Mouse (Mus musculus): ENCODE results near the gene Mapkapk2. TPM values are rescaled to one million over a fixed set of nuclear protein-coding genes. Genes with fewer than 3 reads are reported as not detected.
"Not testable (repeated sequence)": the region's sequence is repeated elsewhere in the genome, so short reads cannot be mapped to it uniquely, and the experiment has no call there.

Gene Mapkapk2
- polyA plus RNA-seq, 1 experiment from 2014 or later, result 69.5 TPM

GRCm38 (mm10) chr1:131043636-131044035 lies 54.0 kb downstream of the Mapkapk2 start:
- H3K9me3 ChIP-seq, result no peaks in the 10 kb centered on the region
- H3K4me2 ChIP-seq (replicated peaks), result no peak overlapping the region
- H3K27ac ChIP-seq (replicated peaks), result no peak overlapping the region
- no peak for ATAC-seq (ENCODE audit: low FRiP score, low read depth)
- H3K36me3 ChIP-seq, result no peaks in the 10 kb centered on the region
- H3K9ac ChIP-seq (replicated peaks), result no peak overlapping the region
- 88% methylated on average over 4 of the region's 4 CpGs for WGBS
- H3K4me1 ChIP-seq, result no peaks in the 10 kb centered on the region
- no peaks in the 10 kb centered on the region for H3K27me3 ChIP-seq
- H3K4me3 ChIP-seq, result no peak overlapping the region

DNA sequence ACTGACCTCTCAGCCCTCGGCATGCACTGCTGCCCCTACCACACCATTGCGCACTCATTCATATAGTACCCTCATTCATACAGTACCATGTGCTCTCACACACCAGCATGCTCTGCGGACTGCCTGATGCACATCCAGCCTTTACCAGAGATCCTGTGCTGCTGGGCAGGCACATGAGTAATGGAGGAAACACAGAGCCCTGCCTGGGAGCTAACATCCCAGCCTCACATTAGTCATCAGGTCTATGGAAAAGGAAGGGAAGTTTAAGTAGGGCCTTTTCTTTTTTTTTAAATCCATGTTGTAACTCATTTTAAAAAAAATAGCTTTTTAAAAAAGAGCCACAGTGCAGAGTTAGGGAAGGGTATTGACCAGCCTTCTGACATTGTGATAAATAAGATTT lies 54.9 kb downstream of the Mapkapk2 start:
- Histone ChIP-seq H3K4me3 (no peak overlapping the region), H3K27me3 (no peaks in the 10 kb centered on the region), H3K36me3 (no peaks in the 10 kb centered on the region), H3K9me3 (0 out of 2 replicates have a peak, but pooled peaks cover 4% of the 10 kb centered on the region), H3K4me1 (no peaks in the 10 kb centered on the region), H3K4me2 (replicated peaks) (no peak overlapping the region), H3K9ac (replicated peaks) (no peak overlapping the region), H3K27ac (replicated peaks) (no peak overlapping the region)
- ATAC-seq (ENCODE audit: low FRiP score, low read depth), result no peak
- WGBS, result 92% methylated on average over 3 of the region's 3 CpGs

DNA sequence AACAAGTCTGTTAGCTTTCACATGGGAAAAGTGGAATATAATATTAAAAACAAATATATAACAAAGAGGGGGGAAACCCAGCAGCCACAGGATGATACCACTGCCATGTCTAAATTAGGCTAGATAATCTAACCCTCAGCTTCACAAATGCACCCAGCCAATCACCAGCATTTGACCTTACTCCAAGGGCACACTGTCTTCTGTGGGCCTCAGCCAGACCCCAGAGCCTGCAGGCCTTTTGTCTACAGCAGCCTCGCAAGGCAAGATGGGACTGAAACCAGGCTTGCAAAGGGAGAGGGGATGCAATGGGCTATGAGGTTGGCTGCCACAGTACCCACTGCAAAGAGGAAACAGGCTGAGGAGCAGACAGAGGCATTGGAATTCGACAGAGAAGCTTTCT lies 55.4 kb downstream of the Mapkapk2 start:
- no peak overlapping the region for H3K27ac ChIP-seq (replicated peaks)
- no peaks in the 10 kb centered on the region for H3K36me3 ChIP-seq

GRCm38 (mm10) chr1:131039479-131039878 lies 58.1 kb downstream of the Mapkapk2 start:
- H3K9me3 ChIP-seq, result 0 out of 2 replicates have a peak, but pooled peaks cover 8% of the 10 kb centered on the region
- no peaks in the 10 kb centered on the region for H3K36me3 ChIP-seq
- no peak overlapping the region for H3K4me2 ChIP-seq (replicated peaks)
- H3K27me3 ChIP-seq, result no peaks in the 10 kb centered on the region
- no peaks in the 10 kb centered on the region for H3K4me1 ChIP-seq
- no peak overlapping the region for H3K27ac ChIP-seq (replicated peaks)
- ATAC-seq (ENCODE audit: low FRiP score, low read depth), result no peak
- no peak overlapping the region for H3K4me3 ChIP-seq
- no peak overlapping the region for H3K9ac ChIP-seq (replicated peaks)
- WGBS, result 87% methylated on average over 5 of the region's 5 CpGs

More for the DNA sequence above, 55.4 kb downstream of the Mapkapk2 start:
- no peak for ATAC-seq (ENCODE audit: low FRiP score, low read depth)
- Histone ChIP-seq H3K4me1 (no peaks in the 10 kb centered on the region), H3K27me3 (no peaks in the 10 kb centered on the region), H3K4me3 (no peak overlapping the region), H3K9ac (replicated peaks) (no peak overlapping the region), H3K4me2 (replicated peaks) (no peak overlapping the region), H3K9me3 (0 out of 2 replicates have a peak, but pooled peaks cover 6% of the 10 kb centered on the region)
- 76% methylated on average over 2 of the region's 2 CpGs for WGBS

GRCm38 (mm10) chr1:131038415-131039017 lies 59.1 kb downstream of the Mapkapk2 start:
- WGBS, result 94% methylated on average over 10 of the region's 10 CpGs
- Histone ChIP-seq H3K36me3 (no peaks in the 10 kb centered on the region), H3K4me1 (no peaks in the 10 kb centered on the region), H3K9ac (replicated peaks) (no peak overlapping the region), H3K9me3 (0 out of 2 replicates have a peak, but pooled peaks cover 8% of the 10 kb centered on the region), H3K27me3 (no peaks in the 10 kb centered on the region), H3K4me2 (replicated peaks) (no peak overlapping the region), H3K4me3 (no peak overlapping the region), H3K27ac (replicated peaks) (no peak overlapping the region)
- no peak for ATAC-seq (ENCODE audit: low FRiP score, low read depth)

DNA sequence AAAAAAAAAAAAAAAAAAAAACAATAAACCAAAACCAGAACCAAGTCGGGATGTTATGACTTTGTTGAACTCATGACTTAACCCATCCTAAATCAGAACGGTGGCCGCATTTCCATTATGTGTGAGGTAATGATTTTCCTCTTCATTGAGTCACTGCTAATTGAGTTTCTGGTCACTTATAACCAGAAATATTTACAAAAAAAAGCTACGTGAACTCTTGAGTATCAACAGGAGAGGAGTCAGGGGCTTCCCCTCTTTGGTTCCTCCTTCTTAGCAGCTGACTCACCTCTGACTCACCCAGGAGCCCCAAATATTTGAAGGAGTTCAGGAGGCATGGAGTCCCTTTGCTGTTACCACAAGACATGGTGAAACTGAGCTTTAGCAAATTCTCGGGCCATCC lies 59.6 kb downstream of the Mapkapk2 start:
- H3K27ac ChIP-seq (replicated peaks), result no peak overlapping the region
- WGBS, result 93% methylated on average over 5 of the region's 5 CpGs
- no peak overlapping the region for H3K4me3 ChIP-seq
- H3K9ac ChIP-seq (replicated peaks), result no peak overlapping the region
- no peak overlapping the region for H3K4me2 ChIP-seq (replicated peaks)
- H3K27me3 ChIP-seq, result no peaks in the 10 kb centered on the region
- ATAC-seq (ENCODE audit: low FRiP score, low read depth), result no peak
- no peaks in the 10 kb centered on the region for H3K4me1 ChIP-seq
- no peaks in the 10 kb centered on the region for H3K36me3 ChIP-seq
- 0 out of 2 replicates have a peak, but pooled peaks cover 8% of the 10 kb centered on the region for H3K9me3 ChIP-seq

DNA sequence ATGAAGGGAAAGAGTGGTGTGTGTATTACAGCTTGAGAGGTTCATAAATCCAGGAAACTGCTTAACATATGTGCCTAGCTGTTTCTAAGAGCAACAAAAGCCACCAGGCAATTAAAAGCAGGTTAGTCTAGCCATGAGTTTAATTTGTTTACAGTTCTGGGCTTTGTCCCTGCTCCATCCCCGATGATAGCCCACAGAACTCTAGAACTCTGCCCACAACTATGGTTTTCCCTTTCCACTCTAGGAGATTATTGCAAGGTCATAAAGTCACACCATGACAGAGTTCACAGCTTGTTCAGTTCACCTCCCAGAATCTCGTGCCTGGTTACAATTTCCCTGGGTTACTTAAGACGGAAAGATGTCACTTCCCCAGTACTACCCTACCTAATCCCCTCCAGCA lies 66.4 kb downstream of the Mapkapk2 start:
- no peak overlapping the region for H3K9ac ChIP-seq (replicated peaks)
- no peaks in the 10 kb centered on the region for H3K9me3 ChIP-seq
- WGBS, result 55% methylated on average over 3 of the region's 3 CpGs
- no peak overlapping the region for H3K4me3 ChIP-seq
- H3K27ac ChIP-seq (replicated peaks), result no peak overlapping the region
- no peak for ATAC-seq (ENCODE audit: low FRiP score, low read depth)
- H3K4me1 ChIP-seq, result no peaks in the 10 kb centered on the region
- no peaks in the 10 kb centered on the region for H3K27me3 ChIP-seq
- no peak overlapping the region for H3K4me2 ChIP-seq (replicated peaks)
- no peaks in the 10 kb centered on the region for H3K36me3 ChIP-seq

DNA sequence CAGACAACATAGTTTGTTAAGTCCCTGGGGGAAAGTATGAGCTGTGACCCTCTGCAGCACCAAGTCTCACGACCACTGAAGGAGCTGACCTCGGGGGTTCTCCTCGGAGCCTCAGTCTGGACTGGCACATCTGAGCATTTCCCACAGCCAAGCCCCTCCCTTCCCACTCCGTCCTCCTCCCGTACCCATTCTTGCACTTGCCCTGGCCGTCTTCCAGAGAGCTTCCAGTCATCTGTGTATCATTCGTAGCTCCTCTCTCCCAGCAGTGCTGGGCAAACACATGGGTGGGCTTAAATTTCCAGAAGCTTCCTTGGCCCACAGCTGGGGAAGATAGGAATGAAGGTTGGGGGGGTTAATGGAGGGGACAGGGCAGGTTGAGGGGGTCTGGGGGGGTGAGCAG lies 67.4 kb downstream of the Mapkapk2 start:
- H3K9ac ChIP-seq (replicated peaks), result no peak overlapping the region
- ATAC-seq (ENCODE audit: low FRiP score, low read depth), result no peak
- 75% methylated on average over 7 of the region's 7 CpGs for WGBS

DNA sequence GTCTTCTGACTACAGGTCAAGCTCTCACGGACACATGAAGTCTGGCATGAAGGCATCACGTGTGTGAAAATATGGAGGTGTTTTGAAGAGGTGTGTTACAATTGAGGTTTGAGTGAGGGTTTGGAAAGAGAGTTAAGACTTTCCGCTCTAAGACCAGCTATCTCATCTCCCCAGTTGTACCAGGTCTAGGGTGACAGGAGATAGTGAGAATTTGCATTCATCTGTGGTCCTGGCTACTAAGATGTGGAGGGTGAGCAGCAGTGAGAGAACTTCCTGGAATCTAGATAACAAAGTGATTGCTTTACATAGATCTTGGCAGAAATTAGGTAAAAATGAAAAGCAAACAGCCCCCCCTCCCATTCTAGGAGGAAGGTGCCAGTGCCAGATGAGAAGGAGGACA lies 68.4 kb downstream of the Mapkapk2 start:
- no peak for ATAC-seq (ENCODE audit: low FRiP score, low read depth)
- H3K36me3 ChIP-seq, result no peaks in the 10 kb centered on the region
- H3K27ac ChIP-seq (replicated peaks), result no peak overlapping the region

More for the DNA sequence above, 67.4 kb downstream of the Mapkapk2 start:
- Histone ChIP-seq H3K4me1 (0 out of 2 replicates have a peak, but pooled peaks cover 3% of the 10 kb centered on the region), H3K9me3 (no peaks in the 10 kb centered on the region), H3K4me2 (replicated peaks) (no peak overlapping the region), H3K27ac (replicated peaks) (no peak overlapping the region), H3K36me3 (no peaks in the 10 kb centered on the region), H3K27me3 (no peaks in the 10 kb centered on the region), H3K4me3 (no peak overlapping the region)

GRCm38 (mm10) chr1:131025843-131026190 lies 71.8 kb downstream of the Mapkapk2 start:
- 0 out of 2 replicates have a peak, but pooled peaks cover 6% of the 10 kb centered on the region for H3K27me3 ChIP-seq
- H3K4me3 ChIP-seq, result no peak overlapping the region
- no peak for ATAC-seq (ENCODE audit: low FRiP score, low read depth)
- H3K4me1 ChIP-seq, result 0 out of 2 replicates have a peak, but pooled peaks cover 3% of the 10 kb centered on the region
- no peak overlapping the region for H3K27ac ChIP-seq (replicated peaks)
- H3K4me2 ChIP-seq (replicated peaks), result no peak overlapping the region
- no peaks in the 10 kb centered on the region for H3K36me3 ChIP-seq
- 75% methylated on average over 2 of the region's 4 CpGs for WGBS
- H3K9me3 ChIP-seq, result no peaks in the 10 kb centered on the region
- H3K9ac ChIP-seq (replicated peaks), result no peak overlapping the region

More for the DNA sequence above, 68.4 kb downstream of the Mapkapk2 start:
- Histone ChIP-seq H3K9ac (replicated peaks) (no peak overlapping the region), H3K4me3 (no peak overlapping the region), H3K4me1 (0 out of 2 replicates have a peak, but pooled peaks cover 3% of the 10 kb centered on the region), H3K27me3 (no peaks in the 10 kb centered on the region), H3K9me3 (no peaks in the 10 kb centered on the region), H3K4me2 (replicated peaks) (no peak overlapping the region)
- 92% methylated on average over 3 of the region's 3 CpGs for WGBS

DNA sequence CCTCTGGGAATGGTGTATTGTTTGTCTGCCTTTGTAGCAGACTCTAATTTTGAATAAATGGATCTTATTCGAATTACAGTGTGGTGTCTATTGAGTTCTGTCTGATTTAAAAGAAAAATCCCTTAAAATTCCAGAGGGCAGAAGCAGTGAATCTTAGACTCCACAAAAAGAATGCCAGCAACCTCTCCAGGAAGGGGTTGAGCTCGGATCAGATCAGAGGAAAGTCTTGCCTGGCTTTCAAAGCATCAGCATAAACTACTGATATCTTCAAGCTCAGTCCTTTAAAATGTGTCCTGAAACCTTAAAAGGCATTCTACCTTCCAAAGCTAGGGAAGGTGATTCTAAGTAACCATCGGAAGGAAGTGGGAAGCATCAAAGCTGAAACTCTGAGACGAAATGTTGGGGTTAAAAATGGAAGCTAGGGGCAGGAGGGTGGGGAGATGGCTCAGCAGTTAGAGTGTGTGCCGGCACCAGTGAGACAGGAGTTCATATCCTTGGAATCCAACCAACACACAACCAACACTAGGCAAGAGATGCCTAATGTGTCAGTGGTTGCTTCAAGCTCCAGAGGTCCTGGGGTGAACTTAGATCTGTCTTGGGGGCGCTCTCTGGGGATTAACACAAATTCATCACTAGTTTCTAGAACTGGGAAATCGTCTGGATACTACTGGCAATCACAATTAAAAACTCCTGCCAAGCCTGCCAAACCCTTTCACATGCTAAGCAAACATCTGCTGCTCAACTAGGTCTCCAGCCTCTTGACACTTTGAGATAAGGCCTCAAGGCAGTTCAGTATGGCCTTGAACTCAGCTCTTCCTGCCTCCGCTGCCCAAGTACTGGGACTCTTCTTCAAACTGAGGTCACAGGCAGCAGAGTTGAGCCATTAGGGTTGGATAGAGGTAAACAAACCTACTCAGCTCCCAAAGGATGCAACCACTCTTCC lies 72.5 kb downstream of the Mapkapk2 start:
- no peak overlapping the region for H3K27ac ChIP-seq (replicated peaks)
- 81% methylated on average over 8 of the region's 8 CpGs for WGBS
- no peak overlapping the region for H3K4me2 ChIP-seq (replicated peaks)
- 0 out of 2 replicates have a peak, but pooled peaks cover 3% of the 10 kb centered on the region for H3K4me1 ChIP-seq
- no peaks in the 10 kb centered on the region for H3K9me3 ChIP-seq
- no peaks in the 10 kb centered on the region for H3K36me3 ChIP-seq
- H3K27me3 ChIP-seq, result 0 out of 2 replicates have a peak, but pooled peaks cover 6% of the 10 kb centered on the region
- H3K4me3 ChIP-seq, result no peak overlapping the region
- H3K9ac ChIP-seq (replicated peaks), result no peak overlapping the region
- ATAC-seq (ENCODE audit: low FRiP score, low read depth), result no peak

GRCm38 (mm10) chr1:131023250-131023858 lies 74.3 kb downstream of the Mapkapk2 start:
- not testable (repeated sequence) for ATAC-seq (ENCODE audit: low FRiP score, low read depth); H3K9ac ChIP-seq (replicated peaks); H3K27me3 ChIP-seq; H3K36me3 ChIP-seq; H3K9me3 ChIP-seq; H3K4me3 ChIP-seq; H3K4me1 ChIP-seq; H3K4me2 ChIP-seq (replicated peaks); H3K27ac ChIP-seq (replicated peaks)
- 86% methylated on average over 4 of the region's 4 CpGs for WGBS

Measured in midbrain, embryonic 12.5 days (tissue).